Mouse (Mus musculus): ENCODE measurements around the gene Tomt. TPM values are rescaled to one million over a fixed set of nuclear protein-coding genes. Genes with fewer than 3 reads are reported as not detected.

Tomt gene
- polyA plus RNA-seq, 1 experiment from 2014 or later, result 0.59 TPM

Small RNA genes lying within 50 kb of the gene (microRNA-seq; reads per million reads assigned to microRNA genes)
- not detected for gene Gm22655

Other genes with a start within 250 kb of the Tomt start
- gene Clpb, start 242.7 kb downstream of the Tomt start, polyA plus RNA-seq (2015; fragmentation: Nextera tagmentation; extraction: Ambion mirVana), result 60.0 and 64.9 TPM in 2 replicates
- 0.29 and 0.77 TPM in 2 replicates for gene Phox2a, start 88.0 kb downstream of the Tomt start, polyA plus RNA-seq (2015; fragmentation: Nextera tagmentation; extraction: Ambion mirVana)
- gene Inppl1, start 68.1 kb downstream of the Tomt start, polyA plus RNA-seq (2015; fragmentation: Nextera tagmentation; extraction: Ambion mirVana), result 54.7 and 61.7 TPM in 2 replicates
- 1.0 and 2.0 TPM in 2 replicates for gene Folr2, start 49.2 kb downstream of the Tomt start, polyA plus RNA-seq (2015; fragmentation: Nextera tagmentation; extraction: Ambion mirVana)
- 80.4 and 84.6 TPM in 2 replicates for gene Anapc15, start 42.6 kb downstream of the Tomt start, polyA plus RNA-seq (2015; fragmentation: Nextera tagmentation; extraction: Ambion mirVana)
- 0.68 and 0.95 TPM in 2 replicates for gene Folr1, start 35.6 kb downstream of the Tomt start, polyA plus RNA-seq (2015; fragmentation: Nextera tagmentation; extraction: Ambion mirVana)
- 165 and 170 TPM in 2 replicates for gene Lamtor1, start 455 bp downstream of the Tomt start, polyA plus RNA-seq (2015; fragmentation: Nextera tagmentation; extraction: Ambion mirVana)
- 11.8 and 13.5 TPM in 2 replicates for gene Lrrc51, start 27.5 kb upstream of the Tomt start, polyA plus RNA-seq (2015; fragmentation: Nextera tagmentation; extraction: Ambion mirVana)
- gene Numa1, start 27.8 kb upstream of the Tomt start, polyA plus RNA-seq (2015; fragmentation: Nextera tagmentation; extraction: Ambion mirVana), result 68.9 and 79.4 TPM in 2 replicates
- gene Il18bp, start 112.3 kb upstream of the Tomt start, polyA plus RNA-seq (2015; fragmentation: Nextera tagmentation; extraction: Ambion mirVana), result 2.2 and 2.3 TPM in 2 replicates
- 25.3 and 26.0 TPM in 2 replicates for gene Rnf121, start 159.1 kb upstream of the Tomt start, polyA plus RNA-seq (2015; fragmentation: Nextera tagmentation; extraction: Ambion mirVana)
- 32.3 and 34.4 TPM in 2 replicates for gene Xndc1, start 159.2 kb upstream of the Tomt start, polyA plus RNA-seq (2015; fragmentation: Nextera tagmentation; extraction: Ambion mirVana)
- 0.89 and 1.2 TPM in 2 replicates for gene Xntrpc, start 159.4 kb upstream of the Tomt start, polyA plus RNA-seq (2015; fragmentation: Nextera tagmentation; extraction: Ambion mirVana)
- not detected in 2 replicates for gene Trpc2, start 176.8 kb upstream of the Tomt start, polyA plus RNA-seq (2015; fragmentation: Nextera tagmentation; extraction: Ambion mirVana)
- gene Art1, start 195.4 kb upstream of the Tomt start, polyA plus RNA-seq (2015; fragmentation: Nextera tagmentation; extraction: Ambion mirVana), result 0.50 and 0.87 TPM in 2 replicates
- 1.4 and 1.5 TPM in 2 replicates for gene Art5, start 203.1 kb upstream of the Tomt start, polyA plus RNA-seq (2015; fragmentation: Nextera tagmentation; extraction: Ambion mirVana)
- gene Chrna10, start 210.5 kb upstream of the Tomt start, polyA plus RNA-seq (2015; fragmentation: Nextera tagmentation; extraction: Ambion mirVana), result 0.16 TPM in 1 of 2 replicates, not detected in the other

Data from lung, embryonic 15.5 days (tissue).